Mouse (Mus musculus) urinary bladder, postnatal 36 days (tissue): Measurements from ENCODE around the gene Rbm6.

ENCODE experiments used
- DNase-seq, 2 experiments: peaks; one replicate each; pipeline ENCODE4 v3.0.0; 2022; ENCODE audit warnings: low spot score in 2 of 2, mixed read lengths in 1 of 2

The Rbm6 gene

DNA sequence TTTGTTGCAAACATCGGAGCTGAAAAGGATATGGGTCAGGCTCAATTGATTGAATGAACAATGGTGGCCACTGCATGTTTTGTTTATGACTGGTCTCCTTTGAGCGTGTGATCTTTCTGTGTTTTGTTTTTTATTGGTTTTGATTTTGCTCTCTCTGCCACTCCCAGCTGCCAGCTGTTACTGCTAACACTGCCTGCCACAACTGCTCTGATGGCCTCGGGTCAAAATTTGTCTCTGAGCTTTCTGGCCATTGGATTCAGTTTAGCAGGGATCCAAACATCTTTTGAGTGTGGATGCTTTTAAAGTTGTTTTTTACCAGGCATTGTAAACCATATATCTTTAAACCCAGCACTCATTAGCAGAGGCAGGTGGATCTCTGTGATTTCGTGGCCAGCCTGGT, 7.4 kb upstream of the Rbm6 start:
- no peak for DNase-seq

GRCm38 (mm10) chr9:107872350-107873098, 513 bp downstream of the Rbm6 start:
- DNase-seq, result peak; percentile 85 to 95

GRCm38 (mm10) chr9:107866081-107866480, 7.0 kb downstream of the Rbm6 start:
- no peak for DNase-seq

DNA sequence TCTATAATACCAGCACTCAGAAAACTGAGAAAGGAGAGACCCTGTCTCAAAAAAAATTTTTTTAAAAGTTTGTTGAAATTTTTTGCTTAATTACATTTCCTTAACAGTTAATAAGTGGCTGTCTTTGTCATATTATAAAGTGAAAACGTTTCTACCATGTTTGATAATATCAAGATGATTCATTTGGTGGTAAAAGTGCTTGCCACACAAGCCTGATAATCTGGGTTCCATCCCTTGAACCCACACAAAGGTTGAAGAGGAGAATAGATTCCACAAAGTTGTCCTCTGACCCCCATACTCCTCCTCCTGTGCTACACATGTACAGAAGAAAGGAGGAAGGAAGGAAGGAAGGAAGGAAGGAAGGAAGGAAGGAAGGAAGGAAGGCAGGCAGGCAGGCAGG, 8.5 kb downstream of the Rbm6 start:
- DNase-seq, result no peak

GRCm38 (mm10) chr9:107858343-107858742, 14.7 kb downstream of the Rbm6 start:
- DNase-seq, result no peak

DNA sequence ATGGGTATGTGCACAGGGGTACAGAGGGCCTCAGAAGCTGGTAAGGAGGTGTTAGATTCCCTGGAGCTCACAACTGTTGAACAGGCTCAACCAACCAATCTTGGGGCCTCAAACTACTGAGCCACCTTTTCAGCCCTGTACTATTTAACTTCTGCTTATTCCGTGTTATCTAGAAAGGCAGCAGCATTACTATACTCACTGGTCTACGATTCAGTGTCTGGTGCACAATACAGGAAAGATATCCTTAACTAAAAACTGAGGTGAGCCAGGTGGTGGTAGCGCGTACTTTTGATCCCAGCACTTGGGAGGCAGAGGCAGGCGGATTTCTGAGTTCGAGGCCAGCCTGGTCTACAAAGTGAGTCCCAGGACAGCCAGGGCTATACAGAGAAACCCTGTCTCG, 24.1 kb downstream of the Rbm6 start:
- no peak for DNase-seq

GRCm38 (mm10) chr9:107842709-107843108, 30.3 kb downstream of the Rbm6 start:
- no peak for DNase-seq

DNA sequence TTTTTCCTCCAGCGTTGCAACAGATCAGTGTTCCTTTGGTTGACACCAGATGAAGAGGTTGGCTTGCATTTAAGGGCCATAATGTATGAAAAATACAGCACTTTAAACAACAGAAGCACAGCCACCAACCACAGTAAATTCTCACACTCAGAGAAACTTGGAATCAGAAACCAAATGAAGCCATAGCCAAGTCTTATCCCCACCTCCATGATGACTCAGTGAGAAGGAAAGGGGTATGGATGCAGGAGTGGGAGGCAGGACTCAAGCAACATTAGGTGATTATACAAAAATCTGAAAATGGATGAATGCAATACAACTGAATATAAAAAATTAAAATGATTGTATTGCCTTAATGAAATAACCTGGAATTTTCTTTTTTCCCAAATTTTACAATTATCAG, 34.2 kb downstream of the Rbm6 start:
- no peak for DNase-seq

GRCm38 (mm10) chr9:107833826-107834225, 39.2 kb downstream of the Rbm6 start:
- DNase-seq, result peak in 1 of 2 experiments; percentile 5

GRCm38 (mm10) chr9:107831765-107832164, 41.3 kb downstream of the Rbm6 start:
- DNase-seq, result no peak

GRCm38 (mm10) chr9:107812132-107812531, 60.9 kb downstream of the Rbm6 start:
- DNase-seq, result no peak

- no peak for DNase-seq
These were observed 62.1 kb downstream of the Rbm6 start for GRCm38 (mm10) chr9:107810985-107811384.

- no peak for DNase-seq
These were observed 81.3 kb downstream of the Rbm6 start for GRCm38 (mm10) chr9:107791714-107792113.

DNA sequence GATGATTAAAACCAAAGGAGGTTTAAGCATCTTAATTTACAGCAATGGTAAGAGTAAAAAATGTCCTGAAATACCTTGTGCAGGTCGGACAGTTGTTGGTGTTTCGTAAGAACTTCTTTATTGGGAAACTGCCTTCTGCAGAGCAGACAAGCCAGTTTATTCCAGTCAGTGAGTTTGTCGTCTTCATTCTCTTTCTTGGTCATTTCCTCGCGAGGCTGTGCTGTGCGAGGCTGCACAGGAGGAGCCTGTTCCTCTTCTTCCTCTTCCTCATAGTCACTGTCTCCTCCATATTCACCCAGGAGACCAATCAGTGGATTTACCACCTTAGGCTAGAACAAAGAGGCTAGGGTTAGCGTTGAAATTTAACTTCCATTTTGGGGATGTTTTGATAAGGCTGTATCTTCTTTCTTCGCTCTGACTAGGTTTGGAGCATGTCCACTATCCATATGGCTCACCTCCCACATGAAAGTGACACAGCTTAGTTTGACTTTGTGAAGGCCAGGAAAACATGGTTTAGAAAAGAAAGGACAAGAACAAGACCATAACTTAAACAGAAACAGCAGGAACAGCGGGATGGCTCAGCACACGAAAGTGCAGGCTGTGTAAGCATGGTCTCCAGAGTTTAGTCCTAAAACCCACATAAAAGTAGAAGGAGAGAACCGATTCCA, 90.4 kb downstream of the Rbm6 start:
- no peak for DNase-seq

- no peak for DNase-seq
These were observed 96.2 kb downstream of the Rbm6 start for GRCm38 (mm10) chr9:107776809-107777208.

DNA sequence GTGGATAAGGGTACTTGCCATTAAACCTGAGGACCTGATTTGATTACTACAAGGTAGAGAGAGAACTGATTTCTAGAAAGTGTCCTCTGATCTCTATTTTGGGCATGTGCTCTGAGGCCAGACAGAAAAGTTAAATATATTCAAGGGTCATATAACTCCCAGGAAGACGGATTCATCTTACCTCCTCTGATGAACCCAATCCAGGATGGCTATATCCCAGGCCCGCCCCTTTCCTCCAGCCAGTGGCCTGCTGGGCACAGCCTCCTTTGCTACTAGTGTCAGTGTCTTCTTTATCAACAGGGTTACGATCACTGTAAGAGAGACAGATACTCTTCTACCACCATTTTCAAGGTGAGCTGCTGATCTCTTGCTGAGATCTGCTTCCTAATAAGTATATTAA, 98.6 kb downstream of the Rbm6 start:
- DNase-seq, result no peak

DNA sequence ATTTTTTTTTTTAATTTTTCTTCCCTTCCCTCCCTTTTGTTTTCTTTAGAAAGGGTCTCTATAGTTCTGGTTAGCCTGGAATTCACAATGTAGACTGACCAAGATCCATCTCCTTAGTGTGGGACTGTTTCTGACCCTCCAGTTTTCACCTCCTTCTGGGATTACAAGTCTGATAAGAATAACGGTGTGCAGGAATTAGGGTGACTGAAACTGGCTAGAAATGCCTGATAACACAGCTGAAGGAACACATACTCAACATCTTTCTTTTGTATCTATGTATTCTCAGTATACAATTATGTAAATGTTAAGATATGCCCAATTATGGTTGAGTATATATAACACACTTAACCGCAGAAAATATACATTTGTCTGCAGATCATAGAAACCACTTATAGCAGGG, 101.3 kb downstream of the Rbm6 start:
- no peak for DNase-seq

GRCm38 (mm10) chr9:107770374-107771290, 102.4 kb downstream of the Rbm6 start, which contains the start of gene Rbm5:
Gene Rbm5, minus strand, starts transcription at chr9:107770996.
- peak; percentile 83 to 93 for DNase-seq

DNA sequence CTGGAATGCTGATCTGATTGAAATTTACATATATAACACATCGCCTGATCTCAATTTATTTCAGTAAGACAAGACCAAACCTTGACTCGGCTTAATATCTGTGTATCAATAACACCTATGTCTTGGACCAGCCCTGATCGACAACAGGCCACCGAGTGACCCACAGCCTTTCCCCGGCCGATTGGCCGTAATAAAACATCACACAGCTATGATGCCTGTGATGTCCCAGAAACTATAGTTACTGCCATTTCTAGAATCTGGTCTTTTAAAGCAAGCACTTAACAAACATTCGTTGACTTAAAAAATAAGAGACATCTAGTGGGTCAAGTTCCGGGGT, 103.0 kb downstream of the Rbm6 start:
- no peak for DNase-seq

GRCm38 (mm10) chr9:107769445-107770000, 103.5 kb downstream of the Rbm6 start:
- no peak for DNase-seq

DNA sequence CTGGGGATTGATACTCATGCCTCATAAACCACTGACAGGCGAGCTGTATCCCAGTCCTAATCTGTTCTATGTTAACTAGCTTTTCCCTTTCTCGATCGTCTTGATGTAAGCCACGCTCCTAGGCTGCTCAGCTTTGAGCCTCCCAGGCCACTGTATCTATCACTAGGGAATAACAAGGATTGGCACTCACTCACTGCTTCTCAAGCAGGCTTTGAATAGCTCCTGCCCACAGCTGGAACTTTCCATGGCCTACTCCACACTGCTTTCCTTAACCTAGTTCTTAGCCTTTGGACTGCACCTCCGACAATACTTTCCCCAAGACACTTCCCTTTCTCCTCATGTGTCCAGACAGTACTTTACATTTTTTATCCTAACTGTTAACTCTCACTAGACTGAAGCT, 104.2 kb downstream of the Rbm6 start:
- no peak for DNase-seq

DNA sequence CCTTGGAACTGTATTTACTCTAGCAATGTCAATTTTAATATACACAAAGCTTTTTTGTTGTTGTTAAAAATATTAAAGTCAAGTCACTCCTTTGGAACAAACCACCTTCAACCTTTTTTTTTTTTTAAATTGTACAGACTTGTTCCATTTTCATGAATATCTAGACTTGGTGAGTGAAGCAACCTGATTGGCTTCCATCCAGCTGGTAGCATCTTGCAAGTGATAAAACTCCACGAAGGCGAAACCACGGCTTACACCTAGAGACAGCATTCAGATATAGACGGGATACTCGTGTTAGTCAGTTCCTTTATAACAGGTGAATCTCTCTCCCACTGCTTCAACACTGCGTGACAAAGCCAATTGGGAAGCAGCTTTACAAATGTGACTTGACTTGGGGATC, 113.4 kb downstream of the Rbm6 start:
- DNase-seq, result no peak
